Mouse (Mus musculus): ENCODE data around the gene Dcbld1. TPM values are rescaled to one million over a fixed set of nuclear protein-coding genes. Genes with fewer than 3 reads are reported as not detected.

Dcbld1 gene
- polyA plus RNA-seq, 1 experiment from 2014 or later, result 34.1 TPM

DNA sequence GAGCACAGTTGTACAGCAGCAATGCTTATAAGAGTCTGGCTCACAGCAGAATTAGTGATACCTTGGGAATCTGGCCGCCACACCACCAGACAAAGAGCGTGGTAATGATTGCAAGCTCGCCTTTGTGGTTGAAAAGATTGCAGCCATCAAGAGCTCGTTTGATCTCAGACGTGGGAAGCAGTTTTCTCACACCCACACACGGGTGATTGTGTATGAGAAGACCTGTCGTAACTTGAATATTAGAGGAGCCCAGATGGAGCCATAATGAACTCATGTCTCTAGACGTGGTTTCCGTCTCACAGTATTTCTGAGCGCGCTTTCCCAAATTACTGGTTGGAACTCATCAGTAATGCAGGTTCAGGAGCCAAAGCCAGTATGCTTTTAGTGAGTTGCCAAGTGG lies 20.0 kb downstream of the Dcbld1 start:
- Histone ChIP-seq H3K4me1 (replicated peaks; ENCODE audit: control insufficient read depth, insufficient read depth, low read length) (no peaks in the 10 kb centered on the region), H3K9ac (ENCODE audit: low read length) (no peak overlapping the region), H3K27me3 (replicated peaks; ENCODE audit: control insufficient read depth, insufficient read depth, low read length) (no peaks in the 10 kb centered on the region), H3K36me3 (ENCODE audit: control insufficient read depth, insufficient read depth, low read length) (no peaks in the 10 kb centered on the region), H3K9me3 (ENCODE audit: control insufficient read depth, low read length) (no peaks in the 10 kb centered on the region), H3K4me2 (ENCODE audit: low read length) (no peak overlapping the region), H3K27ac (ENCODE audit: low read depth) (no peak overlapping the region), H3K4me3 (ENCODE audit: low read depth, low read length) (no peak overlapping the region)
- 84% methylated on average over 11 of the region's 11 CpGs for WGBS
- ATAC-seq (replicated peaks; ENCODE audit: low FRiP score, low TSS enrichment, low read depth) (no peak), DNase-seq (ENCODE audit: low spot score) (no peak)

DNA sequence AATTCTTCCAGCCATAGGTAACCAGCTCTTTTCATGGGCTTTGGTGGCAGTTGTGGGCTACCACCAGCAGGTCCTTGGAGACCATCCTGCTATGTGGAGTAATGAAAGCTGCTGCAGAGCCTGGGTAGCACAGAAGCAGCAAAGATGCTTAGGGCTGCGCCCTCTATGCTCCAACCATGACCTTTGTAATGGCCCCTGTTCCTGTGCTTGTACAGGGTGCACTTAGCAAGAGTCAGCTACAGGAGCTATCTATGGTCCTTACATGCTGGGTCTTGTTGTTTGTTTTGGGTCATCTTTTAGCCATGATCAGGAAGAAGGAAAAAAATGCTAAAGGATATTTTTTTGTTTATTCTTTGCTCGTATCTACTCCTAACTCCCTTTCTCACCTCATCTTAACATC lies 24.3 kb downstream of the Dcbld1 start:
- H3K27ac ChIP-seq (ENCODE audit: low read depth), result no peak overlapping the region
- no peak overlapping the region for H3K9ac ChIP-seq (ENCODE audit: low read length)
- H3K36me3 ChIP-seq (ENCODE audit: control insufficient read depth, insufficient read depth, low read length), result peaks cover 3% of the 10 kb centered on the region; the same call in 1 of the 2 replicates
- H3K4me3 ChIP-seq (ENCODE audit: low read depth, low read length), result no peak overlapping the region
- 77% methylated on average over 2 of the region's 2 CpGs for WGBS
- no peaks in the 10 kb centered on the region for H3K4me1 ChIP-seq (replicated peaks; ENCODE audit: control insufficient read depth, insufficient read depth, low read length)
- DNase-seq (ENCODE audit: low spot score) (no peak), ATAC-seq (replicated peaks; ENCODE audit: low FRiP score, low TSS enrichment, low read depth) (no peak)
- no peak overlapping the region for H3K4me2 ChIP-seq (ENCODE audit: low read length)
- no peaks in the 10 kb centered on the region for H3K27me3 ChIP-seq (replicated peaks; ENCODE audit: control insufficient read depth, insufficient read depth, low read length)
- no peaks in the 10 kb centered on the region for H3K9me3 ChIP-seq (ENCODE audit: control insufficient read depth, low read length)

DNA sequence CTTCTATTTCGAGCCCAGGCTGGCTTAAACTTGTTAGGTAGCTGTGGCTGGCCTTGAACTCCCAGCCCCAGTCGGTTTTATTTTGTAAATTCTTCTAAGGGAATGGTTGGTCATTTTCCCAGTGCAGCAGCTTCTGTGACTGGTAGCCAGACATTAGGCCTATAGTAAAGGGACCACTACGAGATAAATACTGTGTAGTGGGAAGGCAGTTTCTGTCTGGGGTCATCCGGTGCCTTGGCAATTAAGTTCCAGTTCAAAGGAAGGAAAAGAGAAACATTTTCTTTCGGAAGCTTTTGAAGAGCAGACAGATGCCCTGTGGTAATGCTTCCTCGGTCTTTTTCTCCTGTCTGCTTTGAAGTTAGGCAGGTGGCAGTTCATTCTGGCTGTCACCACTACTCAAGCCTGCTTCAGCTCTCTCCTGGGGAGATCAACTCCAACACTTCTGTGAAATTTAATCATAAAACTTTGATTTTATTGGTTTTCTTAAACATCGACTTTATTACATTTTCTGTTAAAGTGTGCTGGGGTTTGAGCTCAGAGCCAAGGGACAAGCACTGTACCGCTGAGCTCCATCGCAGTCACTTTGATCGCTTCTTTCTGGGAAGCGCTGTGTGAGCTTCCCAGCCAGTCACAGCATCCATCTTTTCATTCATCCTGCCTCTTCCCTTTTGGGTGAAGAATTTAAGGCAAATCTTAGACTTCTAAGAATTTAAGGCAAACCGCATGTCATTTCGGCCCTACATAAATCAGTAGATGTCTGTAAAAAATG lies 24.9 kb downstream of the Dcbld1 start:
- no peak overlapping the region for H3K27ac ChIP-seq (ENCODE audit: low read depth)
- H3K9ac ChIP-seq (ENCODE audit: low read length), result no peak overlapping the region
- ATAC-seq (replicated peaks; ENCODE audit: low FRiP score, low TSS enrichment, low read depth) (no peak), DNase-seq (ENCODE audit: low spot score) (no peak)
- peaks cover 5% of the 10 kb centered on the region; the same call in 1 of the 2 replicates for H3K36me3 ChIP-seq (ENCODE audit: control insufficient read depth, insufficient read depth, low read length)
- no peak overlapping the region for H3K4me2 ChIP-seq (ENCODE audit: low read length)
- H3K4me3 ChIP-seq (ENCODE audit: low read depth, low read length), result no peak overlapping the region
- no peaks in the 10 kb centered on the region for H3K27me3 ChIP-seq (replicated peaks; ENCODE audit: control insufficient read depth, insufficient read depth, low read length)
- no peaks in the 10 kb centered on the region for H3K4me1 ChIP-seq (replicated peaks; ENCODE audit: control insufficient read depth, insufficient read depth, low read length)
- WGBS, result 47% methylated on average over 13 of the region's 13 CpGs
- no peaks in the 10 kb centered on the region for H3K9me3 ChIP-seq (ENCODE audit: control insufficient read depth, low read length)

DNA sequence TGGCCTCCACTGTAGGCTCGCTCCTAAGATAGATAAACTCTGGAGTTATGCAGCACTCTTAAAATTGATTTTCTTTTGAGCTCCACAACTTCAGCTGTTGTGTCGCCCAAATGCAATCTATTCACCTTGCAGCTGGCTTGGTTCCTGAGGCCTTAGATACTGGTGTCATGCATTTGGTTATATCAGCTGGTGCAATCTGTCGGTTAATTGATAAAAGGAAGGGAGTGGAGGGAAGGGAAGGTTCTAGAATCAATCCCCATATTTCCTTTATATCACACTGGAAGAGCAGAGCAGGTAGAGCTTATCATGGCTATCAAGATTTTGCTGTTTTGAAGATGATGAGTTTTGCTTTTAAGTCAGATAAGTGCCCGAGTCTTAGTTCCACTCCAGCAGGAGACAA lies 26.8 kb downstream of the Dcbld1 start:
- Histone ChIP-seq H3K4me3 (ENCODE audit: low read depth, low read length) (no peak overlapping the region), H3K27me3 (replicated peaks; ENCODE audit: control insufficient read depth, insufficient read depth, low read length) (no peaks in the 10 kb centered on the region), H3K4me2 (ENCODE audit: low read length) (no peak overlapping the region), H3K27ac (ENCODE audit: low read depth) (no peak overlapping the region), H3K9ac (ENCODE audit: low read length) (no peak overlapping the region), H3K9me3 (ENCODE audit: control insufficient read depth, low read length) (no peaks in the 10 kb centered on the region), H3K36me3 (ENCODE audit: control insufficient read depth, insufficient read depth, low read length) (peaks cover 8% of the 10 kb centered on the region; the same call in 1 of the 2 replicates), H3K4me1 (replicated peaks; ENCODE audit: control insufficient read depth, insufficient read depth, low read length) (no peaks in the 10 kb centered on the region)
- 84% methylated on average over 4 of the region's 4 CpGs for WGBS
- DNase-seq (ENCODE audit: low spot score) (no peak), ATAC-seq (replicated peaks; ENCODE audit: low FRiP score, low TSS enrichment, low read depth) (no peak)

DNA sequence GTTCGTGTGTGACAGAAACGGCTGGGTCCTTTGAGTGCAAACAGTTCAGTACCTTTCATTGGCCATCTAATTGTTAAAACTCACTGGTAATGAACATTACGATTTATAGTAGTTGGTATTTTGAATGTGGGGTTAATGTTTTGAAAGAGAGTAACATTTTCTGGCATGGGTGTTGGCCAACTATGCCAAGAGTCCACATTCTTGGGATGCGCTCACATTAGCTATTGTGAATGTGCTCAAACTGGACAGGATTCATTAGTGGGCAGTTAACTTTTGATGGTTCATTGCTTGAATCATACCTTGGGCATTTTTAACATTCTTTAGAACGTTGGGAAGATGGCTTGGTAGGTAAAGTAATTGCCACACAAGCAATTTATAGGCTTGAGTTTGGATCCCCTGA lies 30.7 kb downstream of the Dcbld1 start:
- Histone ChIP-seq H3K4me3 (ENCODE audit: low read depth, low read length) (no peak overlapping the region), H3K4me2 (ENCODE audit: low read length) (no peak overlapping the region), H3K4me1 (replicated peaks; ENCODE audit: control insufficient read depth, insufficient read depth, low read length) (no peaks in the 10 kb centered on the region), H3K27ac (ENCODE audit: low read depth) (no peak overlapping the region), H3K9ac (ENCODE audit: low read length) (no peak overlapping the region), H3K36me3 (ENCODE audit: control insufficient read depth, insufficient read depth, low read length) (peaks cover 10% of the 10 kb centered on the region; the same call in 1 of the 2 replicates), H3K27me3 (replicated peaks; ENCODE audit: control insufficient read depth, insufficient read depth, low read length) (no peaks in the 10 kb centered on the region), H3K9me3 (ENCODE audit: control insufficient read depth, low read length) (no peaks in the 10 kb centered on the region)
- DNase-seq (ENCODE audit: low spot score) (no peak), ATAC-seq (replicated peaks; ENCODE audit: low FRiP score, low TSS enrichment, low read depth) (no peak)
- 84% methylated on average over 5 of the region's 5 CpGs for WGBS

DNA sequence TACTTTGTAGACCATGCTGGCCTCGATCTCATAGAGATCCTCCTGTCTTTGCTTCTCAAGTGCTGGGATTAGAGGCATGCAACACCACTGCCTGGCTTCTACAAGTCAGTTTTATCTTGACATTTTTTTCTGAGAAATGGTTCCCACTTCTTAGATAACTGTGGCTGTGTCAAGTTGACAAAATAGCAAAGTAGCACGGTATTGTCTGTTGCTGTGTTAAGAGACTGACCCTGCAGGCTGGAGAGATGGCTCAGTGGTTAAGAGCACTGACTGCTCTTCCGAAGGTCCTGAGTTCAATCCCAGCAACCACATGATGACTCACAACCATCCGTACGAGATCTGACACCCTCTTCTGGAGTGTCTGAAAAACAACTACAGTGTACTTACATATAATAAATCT lies 35.5 kb downstream of the Dcbld1 start:
- Histone ChIP-seq H3K4me1 (replicated peaks; ENCODE audit: control insufficient read depth, insufficient read depth, low read length) (no peaks in the 10 kb centered on the region), H3K9ac (ENCODE audit: low read length) (no peak overlapping the region), H3K4me2 (ENCODE audit: low read length) (no peak overlapping the region), H3K27ac (ENCODE audit: low read depth) (no peak overlapping the region), H3K4me3 (ENCODE audit: low read depth, low read length) (no peak overlapping the region), H3K9me3 (ENCODE audit: control insufficient read depth, low read length) (no peaks in the 10 kb centered on the region), H3K36me3 (ENCODE audit: control insufficient read depth, insufficient read depth, low read length) (0 out of 2 replicates have a peak, but pooled peaks cover 5% of the 10 kb centered on the region), H3K27me3 (replicated peaks; ENCODE audit: control insufficient read depth, insufficient read depth, low read length) (no peaks in the 10 kb centered on the region)
- 89% methylated on average over 5 of the region's 5 CpGs for WGBS
- ATAC-seq (replicated peaks; ENCODE audit: low FRiP score, low TSS enrichment, low read depth) (no peak), DNase-seq (ENCODE audit: low spot score) (no peak)

DNA sequence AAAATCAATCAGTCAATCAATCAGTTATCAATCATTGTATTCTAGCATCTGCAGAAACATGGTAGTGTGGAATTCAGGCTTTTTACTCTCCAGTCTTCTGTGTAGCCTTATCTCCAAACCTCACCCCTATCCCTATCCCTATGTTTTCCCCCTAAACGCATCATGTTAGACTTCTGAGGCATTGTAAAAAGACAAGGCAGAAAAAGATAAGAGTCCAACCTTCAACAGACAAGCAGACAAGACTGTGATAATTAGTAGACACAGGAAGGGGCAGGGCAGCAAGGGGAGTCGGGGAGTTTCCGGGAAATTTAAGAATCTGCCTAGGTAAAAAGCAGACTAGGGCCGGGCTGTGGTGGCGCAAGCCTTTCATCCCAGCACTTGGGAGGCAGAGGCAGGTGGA lies 38.0 kb downstream of the Dcbld1 start:
- H3K4me2 ChIP-seq (ENCODE audit: low read length), result no peak overlapping the region
- no peak overlapping the region for H3K27ac ChIP-seq (ENCODE audit: low read depth)
- H3K9ac ChIP-seq (ENCODE audit: low read length), result no peak overlapping the region
- WGBS, result 82% methylated on average over 5 of the region's 5 CpGs
- H3K4me3 ChIP-seq (ENCODE audit: low read depth, low read length), result no peak overlapping the region
- H3K27me3 ChIP-seq (replicated peaks; ENCODE audit: control insufficient read depth, insufficient read depth, low read length), result no peaks in the 10 kb centered on the region
- no peaks in the 10 kb centered on the region for H3K9me3 ChIP-seq (ENCODE audit: control insufficient read depth, low read length)
- DNase-seq (ENCODE audit: low spot score) (no peak), ATAC-seq (replicated peaks; ENCODE audit: low FRiP score, low TSS enrichment, low read depth) (no peak)
- no peaks in the 10 kb centered on the region for H3K36me3 ChIP-seq (ENCODE audit: control insufficient read depth, insufficient read depth, low read length)
- H3K4me1 ChIP-seq (replicated peaks; ENCODE audit: control insufficient read depth, insufficient read depth, low read length), result no peaks in the 10 kb centered on the region

DNA sequence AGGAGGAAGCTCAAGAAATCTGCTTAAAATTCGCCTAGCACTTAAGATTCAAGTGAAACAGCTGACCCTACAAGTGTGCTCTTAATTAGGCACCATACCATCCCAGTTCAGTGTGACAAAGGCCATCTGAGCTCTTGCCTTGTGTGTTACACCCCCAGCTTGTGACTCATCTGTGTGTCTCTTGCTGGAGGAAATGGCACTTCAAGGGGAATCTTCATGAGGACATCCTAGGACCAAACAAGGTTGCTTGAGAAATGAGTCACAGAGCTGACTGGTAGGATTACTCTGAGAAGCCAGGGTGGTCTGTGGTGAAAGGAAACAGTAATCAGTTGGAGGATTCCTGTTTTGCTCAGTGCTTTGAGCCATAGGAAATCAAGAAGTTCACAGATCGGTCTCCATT lies 39.6 kb downstream of the Dcbld1 start:
- Histone ChIP-seq H3K9ac (ENCODE audit: low read length) (no peak overlapping the region), H3K4me2 (ENCODE audit: low read length) (no peak overlapping the region), H3K27me3 (replicated peaks; ENCODE audit: control insufficient read depth, insufficient read depth, low read length) (no peaks in the 10 kb centered on the region), H3K4me1 (replicated peaks; ENCODE audit: control insufficient read depth, insufficient read depth, low read length) (no peaks in the 10 kb centered on the region), H3K9me3 (ENCODE audit: control insufficient read depth, low read length) (no peaks in the 10 kb centered on the region), H3K4me3 (ENCODE audit: low read depth, low read length) (no peak overlapping the region), H3K27ac (ENCODE audit: low read depth) (no peak overlapping the region), H3K36me3 (ENCODE audit: control insufficient read depth, insufficient read depth, low read length) (no peaks in the 10 kb centered on the region)
- ATAC-seq (replicated peaks; ENCODE audit: low FRiP score, low TSS enrichment, low read depth), result no peak
- DNase-seq (ENCODE audit: low spot score), result no peak
- 68% methylated on average over 2 of the region's 2 CpGs for WGBS
